Mouse (Mus musculus): ENCODE measurements around the gene Olfr281. TPM values are rescaled to one million over a fixed set of nuclear protein-coding genes. Genes with fewer than 3 reads are reported as not detected.
"Not testable (repeated sequence)": the region's sequence is repeated elsewhere in the genome, so short reads cannot be mapped to it uniquely, and the experiment has no call there.

The Olfr281 gene
- not detected in 2 replicates for polyA plus RNA-seq (2014; fragmentation: Nextera tagmentation; extraction: Ambion mirVana)

- Histone ChIP-seq H3K9me3 (ENCODE audit: control insufficient read depth, low read length) (no peaks in the 10 kb centered on the region), H3K27ac (ENCODE audit: low read depth, low read length) (no peak within 1 kb of the TSS), H3K4me2 (ENCODE audit: low read depth, low read length) (no peak within 1 kb of the TSS), H3K27me3 (ENCODE audit: control insufficient read depth, insufficient read depth, low read length) (no peaks in the 10 kb centered on the region), H3K4me3 (ENCODE audit: low read depth, low read length) (no peak within 1 kb of the TSS), H3K4me1 (ENCODE audit: control insufficient read depth, insufficient read depth, low read length) (no peaks in the 10 kb centered on the region), H3K36me3 (ENCODE audit: control insufficient read depth, insufficient read depth, low read length) (no peaks in the 10 kb centered on the region), H3K9ac (replicated peaks; ENCODE audit: low read depth, low read length) (no peak within 1 kb of the TSS)
- no peak for ATAC-seq (ENCODE audit: low read depth)
- WGBS, result 91% methylated on average over 7 of the region's 7 CpGs
Observed at GRCm38 (mm10) chr15:98452288-98452687, at the start of gene Olfr281. Olfr281 (plus strand) TSS chr15:98452588.

- WGBS, result 75% methylated on average over 17 of the region's 17 CpGs
- H3K27me3 ChIP-seq (ENCODE audit: control insufficient read depth, insufficient read depth, low read length), result no peaks in the 10 kb centered on the region
- H3K9ac ChIP-seq (replicated peaks; ENCODE audit: low read depth, low read length), result no peak overlapping the region
- no peaks in the 10 kb centered on the region for H3K36me3 ChIP-seq (ENCODE audit: control insufficient read depth, insufficient read depth, low read length)
- H3K4me2 ChIP-seq (ENCODE audit: low read depth, low read length), result no peak overlapping the region
- H3K9me3 ChIP-seq (ENCODE audit: control insufficient read depth, low read length), result no peaks in the 10 kb centered on the region
- H3K4me3 ChIP-seq (ENCODE audit: low read depth, low read length), result no peak overlapping the region
- no peak overlapping the region for H3K27ac ChIP-seq (ENCODE audit: low read depth, low read length)
- no peak for ATAC-seq (ENCODE audit: low read depth)
- H3K4me1 ChIP-seq (ENCODE audit: control insufficient read depth, insufficient read depth, low read length), result no peaks in the 10 kb centered on the region
Observed at GRCm38 (mm10) chr15:98408406-98409060, 43.9 kb upstream of the Olfr281 start.

- Histone ChIP-seq H3K27ac (ENCODE audit: low read depth, low read length) (no peak overlapping the region), H3K36me3 (ENCODE audit: control insufficient read depth, insufficient read depth, low read length) (no peaks in the 10 kb centered on the region), H3K9ac (replicated peaks; ENCODE audit: low read depth, low read length) (no peak overlapping the region), H3K4me3 (ENCODE audit: low read depth, low read length) (no peak overlapping the region), H3K4me2 (ENCODE audit: low read depth, low read length) (no peak overlapping the region), H3K4me1 (ENCODE audit: control insufficient read depth, insufficient read depth, low read length) (no peaks in the 10 kb centered on the region), H3K9me3 (ENCODE audit: control insufficient read depth, low read length) (no peaks in the 10 kb centered on the region), H3K27me3 (ENCODE audit: control insufficient read depth, insufficient read depth, low read length) (no peaks in the 10 kb centered on the region)
- WGBS, result 91% methylated on average over 2 of the region's 2 CpGs
- no peak for ATAC-seq (ENCODE audit: low read depth)
Observed at GRCm38 (mm10) chr15:98409635-98410034, 42.8 kb upstream of the Olfr281 start.

GRCm38 (mm10) chr15:98410249-98410648, 42.1 kb upstream of the Olfr281 start:
- Histone ChIP-seq H3K27ac (ENCODE audit: low read depth, low read length) (no peak overlapping the region), H3K4me1 (ENCODE audit: control insufficient read depth, insufficient read depth, low read length) (no peaks in the 10 kb centered on the region), H3K9me3 (ENCODE audit: control insufficient read depth, low read length) (no peaks in the 10 kb centered on the region), H3K27me3 (ENCODE audit: control insufficient read depth, insufficient read depth, low read length) (no peaks in the 10 kb centered on the region), H3K4me2 (ENCODE audit: low read depth, low read length) (no peak overlapping the region), H3K4me3 (ENCODE audit: low read depth, low read length) (no peak overlapping the region), H3K9ac (replicated peaks; ENCODE audit: low read depth, low read length) (no peak overlapping the region), H3K36me3 (ENCODE audit: control insufficient read depth, insufficient read depth, low read length) (no peaks in the 10 kb centered on the region)
- 92% methylated on average over 9 of the region's 9 CpGs for WGBS
- ATAC-seq (ENCODE audit: low read depth), result no peak

GRCm38 (mm10) chr15:98415996-98416395, 36.4 kb upstream of the Olfr281 start:
- ATAC-seq (ENCODE audit: low read depth), result no peak
- WGBS, result 64% methylated on average over 4 of the region's 4 CpGs

GRCm38 (mm10) chr15:98416802-98417201, 35.6 kb upstream of the Olfr281 start:
- H3K9ac ChIP-seq (replicated peaks; ENCODE audit: low read depth, low read length); ATAC-seq (ENCODE audit: low read depth); H3K4me3 ChIP-seq (ENCODE audit: low read depth, low read length); H3K4me2 ChIP-seq (ENCODE audit: low read depth, low read length); H3K27ac ChIP-seq (ENCODE audit: low read depth, low read length); H3K4me1 ChIP-seq (ENCODE audit: control insufficient read depth, insufficient read depth, low read length); H3K27me3 ChIP-seq (ENCODE audit: control insufficient read depth, insufficient read depth, low read length); H3K9me3 ChIP-seq (ENCODE audit: control insufficient read depth, low read length); H3K36me3 ChIP-seq (ENCODE audit: control insufficient read depth, insufficient read depth, low read length): not testable (repeated sequence)

More at GRCm38 (mm10) chr15:98415996-98416395, 36.4 kb upstream of the Olfr281 start:
- Histone ChIP-seq H3K4me2 (ENCODE audit: low read depth, low read length) (no peak overlapping the region), H3K27ac (ENCODE audit: low read depth, low read length) (no peak overlapping the region), H3K27me3 (ENCODE audit: control insufficient read depth, insufficient read depth, low read length) (no peaks in the 10 kb centered on the region), H3K36me3 (ENCODE audit: control insufficient read depth, insufficient read depth, low read length) (no peaks in the 10 kb centered on the region), H3K9me3 (ENCODE audit: control insufficient read depth, low read length) (no peaks in the 10 kb centered on the region), H3K9ac (replicated peaks; ENCODE audit: low read depth, low read length) (no peak overlapping the region), H3K4me3 (ENCODE audit: low read depth, low read length) (no peak overlapping the region), H3K4me1 (ENCODE audit: control insufficient read depth, insufficient read depth, low read length) (no peaks in the 10 kb centered on the region)

- H3K9me3 ChIP-seq (ENCODE audit: control insufficient read depth, low read length); H3K4me3 ChIP-seq (ENCODE audit: low read depth, low read length); H3K4me2 ChIP-seq (ENCODE audit: low read depth, low read length); H3K36me3 ChIP-seq (ENCODE audit: control insufficient read depth, insufficient read depth, low read length); H3K27ac ChIP-seq (ENCODE audit: low read depth, low read length); H3K9ac ChIP-seq (replicated peaks; ENCODE audit: low read depth, low read length); H3K27me3 ChIP-seq (ENCODE audit: control insufficient read depth, insufficient read depth, low read length); H3K4me1 ChIP-seq (ENCODE audit: control insufficient read depth, insufficient read depth, low read length); ATAC-seq (ENCODE audit: low read depth): not testable (repeated sequence)
- WGBS, result 38% methylated on average over 1 of the region's 3 CpGs
Observed at GRCm38 (mm10) chr15:98417285-98417684, 35.1 kb upstream of the Olfr281 start.

GRCm38 (mm10) chr15:98418096-98418495, 34.3 kb upstream of the Olfr281 start:
- no peaks in the 10 kb centered on the region for H3K9me3 ChIP-seq (ENCODE audit: control insufficient read depth, low read length)
- H3K36me3 ChIP-seq (ENCODE audit: control insufficient read depth, insufficient read depth, low read length), result no peaks in the 10 kb centered on the region
- ATAC-seq (ENCODE audit: low read depth), result no peak
- 75% methylated on average over 7 of the region's 7 CpGs for WGBS
- H3K27ac ChIP-seq (ENCODE audit: low read depth, low read length), result no peak overlapping the region
- no peak overlapping the region for H3K9ac ChIP-seq (replicated peaks; ENCODE audit: low read depth, low read length)
- no peaks in the 10 kb centered on the region for H3K4me1 ChIP-seq (ENCODE audit: control insufficient read depth, insufficient read depth, low read length)
- no peaks in the 10 kb centered on the region for H3K27me3 ChIP-seq (ENCODE audit: control insufficient read depth, insufficient read depth, low read length)
- no peak overlapping the region for H3K4me2 ChIP-seq (ENCODE audit: low read depth, low read length)
- H3K4me3 ChIP-seq (ENCODE audit: low read depth, low read length), result no peak overlapping the region

GRCm38 (mm10) chr15:98420897-98421296, 31.5 kb upstream of the Olfr281 start:
- Histone ChIP-seq H3K4me1 (ENCODE audit: control insufficient read depth, insufficient read depth, low read length) (no peaks in the 10 kb centered on the region), H3K9ac (replicated peaks; ENCODE audit: low read depth, low read length) (no peak overlapping the region), H3K27me3 (ENCODE audit: control insufficient read depth, insufficient read depth, low read length) (no peaks in the 10 kb centered on the region), H3K4me3 (ENCODE audit: low read depth, low read length) (no peak overlapping the region), H3K27ac (ENCODE audit: low read depth, low read length) (no peak overlapping the region), H3K4me2 (ENCODE audit: low read depth, low read length) (no peak overlapping the region), H3K9me3 (ENCODE audit: control insufficient read depth, low read length) (no peaks in the 10 kb centered on the region), H3K36me3 (ENCODE audit: control insufficient read depth, insufficient read depth, low read length) (no peaks in the 10 kb centered on the region)
- ATAC-seq (ENCODE audit: low read depth), result no peak
- WGBS, result 78% methylated on average over 4 of the region's 4 CpGs
